Mouse (Mus musculus): ENCODE results near the gene Dedd. TPM values are rescaled to one million over a fixed set of nuclear protein-coding genes. Genes with fewer than 3 reads are reported as not detected.

Dedd gene
- polyA plus RNA-seq, 1 experiment from 2014 or later = 52.7 TPM

DNA sequence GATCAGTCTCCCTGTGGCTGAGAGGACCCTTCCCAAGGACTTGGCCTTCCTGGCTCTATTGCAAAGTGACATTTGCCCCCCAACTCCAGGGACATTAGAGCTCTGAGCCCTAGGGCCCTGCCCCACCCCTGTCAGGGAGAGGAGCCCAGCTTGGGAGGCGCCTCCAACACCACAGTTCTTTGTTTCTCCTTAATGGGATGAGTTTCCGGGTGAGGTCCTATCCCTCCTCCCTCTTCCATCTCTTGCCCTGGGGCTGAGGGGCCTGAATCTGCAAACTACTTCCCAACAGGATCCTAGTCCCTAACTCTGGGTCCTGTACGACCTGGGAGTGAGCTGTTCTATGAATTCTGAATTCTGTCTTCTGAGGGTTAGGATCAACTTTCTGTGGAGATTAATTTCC, 43.9 kb downstream of the Dedd start:
- Histone ChIP-seq H3K4me3 (no peak overlapping the region), H3K9me3 (no peaks in the 10 kb centered on the region), H3K27me3 (peaks cover 3% of the 10 kb centered on the region; the same call in 1 of the 2 replicates), H3K9ac (no peak overlapping the region), H3K4me1 (replicated peaks) (no peaks in the 10 kb centered on the region), H3K27ac (replicated peaks) (no peak overlapping the region), H3K36me3 (no peaks in the 10 kb centered on the region), H3K4me2 (no peak overlapping the region)
- 49% methylated on average over 3 of the region's 3 CpGs for WGBS
- no peak for ATAC-seq (ENCODE audit: low read depth)

- peaks cover 3% of the 10 kb centered on the region; the same call in 1 of the 2 replicates for H3K27me3 ChIP-seq
- no peak overlapping the region for H3K9ac ChIP-seq
- no peaks in the 10 kb centered on the region for H3K9me3 ChIP-seq
- no peaks in the 10 kb centered on the region for H3K36me3 ChIP-seq
- no peak overlapping the region for H3K27ac ChIP-seq (replicated peaks)
- no peak overlapping the region for H3K4me2 ChIP-seq
- no peak for ATAC-seq (ENCODE audit: low read depth)
- no peaks in the 10 kb centered on the region for H3K4me1 ChIP-seq (replicated peaks)
- no peak overlapping the region for H3K4me3 ChIP-seq
- 5% methylated on average over 4 of the region's 4 CpGs for WGBS
Observed at GRCm38 (mm10) chr1:171373946-171374345, 45.0 kb downstream of the Dedd start.

DNA sequence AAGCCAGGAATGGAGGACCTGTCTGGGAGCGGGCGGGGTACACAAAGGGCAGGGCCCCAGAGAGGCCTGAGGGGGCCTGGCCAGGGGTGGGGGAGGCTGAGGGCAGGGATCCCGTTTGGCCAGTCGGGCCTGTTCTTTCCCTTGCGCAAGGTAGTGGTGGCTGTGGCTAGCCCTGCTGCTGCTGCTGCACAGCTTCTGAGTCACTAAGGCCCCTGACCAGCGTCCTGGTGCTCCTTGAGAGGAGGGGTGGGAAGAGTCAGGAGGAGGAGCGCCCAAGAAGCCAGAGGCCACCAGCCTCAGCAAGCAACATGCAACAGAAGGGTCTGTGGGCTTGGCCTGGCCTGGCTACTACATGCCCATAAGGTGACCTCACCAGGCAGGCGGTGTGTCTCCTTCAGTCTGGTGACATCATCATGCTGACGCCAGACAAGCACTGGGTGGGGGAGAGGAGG, 46.7 kb downstream of the Dedd start:
- 48% methylated on average over 9 of the region's 9 CpGs for WGBS
- peaks cover 9% of the 10 kb centered on the region for H3K4me1 ChIP-seq (replicated peaks)
- no peak overlapping the region for H3K4me2 ChIP-seq
- peaks cover 13% of the 10 kb centered on the region for H3K27me3 ChIP-seq
- no peaks in the 10 kb centered on the region for H3K9me3 ChIP-seq
- ATAC-seq (ENCODE audit: low read depth) = no peak
- no peak overlapping the region for H3K4me3 ChIP-seq
- H3K9ac ChIP-seq = no peak overlapping the region
- no peak overlapping the region for H3K27ac ChIP-seq (replicated peaks)
- H3K36me3 ChIP-seq = no peaks in the 10 kb centered on the region

DNA sequence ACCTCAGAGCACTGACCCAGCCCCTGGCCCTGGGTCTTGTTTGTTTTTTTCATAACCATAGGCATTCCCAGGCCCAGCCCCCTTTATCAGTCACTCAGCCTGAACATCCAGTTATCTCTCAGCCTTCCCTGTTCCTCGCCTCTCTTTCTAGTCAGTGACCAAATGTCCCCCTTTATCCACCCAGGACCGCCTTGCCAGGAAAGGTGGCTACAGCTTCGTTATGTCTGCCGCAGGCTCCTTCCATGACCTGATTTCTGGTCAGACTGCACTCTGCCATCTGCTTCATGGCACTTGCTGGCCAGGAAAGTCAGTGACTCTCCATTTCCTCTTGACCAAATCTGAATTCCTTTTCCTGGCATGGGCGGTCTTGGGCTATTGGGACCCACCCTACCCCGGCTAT, 49.4 kb downstream of the Dedd start:
- Histone ChIP-seq H3K4me3 (no peak overlapping the region), H3K4me2 (no peak overlapping the region), H3K9ac (no peak overlapping the region), H3K36me3 (no peaks in the 10 kb centered on the region), H3K9me3 (no peaks in the 10 kb centered on the region), H3K27me3 (peaks cover 27% of the 10 kb centered on the region), H3K4me1 (replicated peaks) (peaks cover 9% of the 10 kb centered on the region), H3K27ac (replicated peaks) (no peak overlapping the region)
- ATAC-seq (ENCODE audit: low read depth) = no peak
- WGBS = 87% methylated on average over 6 of the region's 6 CpGs

DNA sequence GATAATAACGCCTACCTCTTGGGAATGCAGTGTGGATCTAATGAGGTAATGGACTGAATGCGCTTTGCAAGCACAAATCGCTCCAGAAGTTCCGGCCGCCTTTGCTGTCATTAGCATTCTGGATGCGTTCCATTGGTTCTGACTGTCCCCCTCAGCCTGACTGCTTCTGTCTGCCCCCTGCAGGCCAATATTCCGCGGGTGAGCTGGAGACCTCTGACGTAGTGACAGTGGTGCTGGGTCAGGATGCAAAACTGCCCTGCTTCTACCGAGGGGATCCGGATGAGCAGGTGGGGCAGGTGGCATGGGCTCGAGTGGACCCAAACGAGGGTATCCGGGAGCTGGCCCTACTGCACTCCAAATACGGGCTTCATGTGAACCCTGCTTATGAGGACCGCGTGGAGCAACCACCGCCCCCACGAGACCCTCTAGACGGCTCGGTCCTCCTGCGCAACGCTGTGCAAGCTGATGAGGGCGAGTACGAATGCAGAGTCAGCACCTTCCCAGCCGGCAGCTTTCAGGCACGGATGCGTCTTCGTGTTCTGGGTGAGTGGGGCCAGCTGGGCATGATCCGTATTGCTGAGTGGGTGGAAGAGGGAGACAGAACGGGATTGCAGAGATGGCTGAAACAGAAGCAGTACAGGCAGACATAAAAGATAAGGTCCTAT, 51.1 kb downstream of the Dedd start:
- WGBS = 2% methylated on average over 31 of the region's 31 CpGs
- Histone ChIP-seq H3K4me2 (peak overlapping the region; percentile 52), H3K36me3 (no peaks in the 10 kb centered on the region), H3K4me1 (replicated peaks) (peaks cover 9% of the 10 kb centered on the region), H3K4me3 (peak overlapping the region; percentile 30), H3K9me3 (no peaks in the 10 kb centered on the region), H3K27ac (replicated peaks) (peak overlapping the region; percentile 59), H3K9ac (peak overlapping the region; percentile 54), H3K27me3 (peaks cover 30% of the 10 kb centered on the region)
- peak; percentile 82 for ATAC-seq (ENCODE audit: low read depth)

DNA sequence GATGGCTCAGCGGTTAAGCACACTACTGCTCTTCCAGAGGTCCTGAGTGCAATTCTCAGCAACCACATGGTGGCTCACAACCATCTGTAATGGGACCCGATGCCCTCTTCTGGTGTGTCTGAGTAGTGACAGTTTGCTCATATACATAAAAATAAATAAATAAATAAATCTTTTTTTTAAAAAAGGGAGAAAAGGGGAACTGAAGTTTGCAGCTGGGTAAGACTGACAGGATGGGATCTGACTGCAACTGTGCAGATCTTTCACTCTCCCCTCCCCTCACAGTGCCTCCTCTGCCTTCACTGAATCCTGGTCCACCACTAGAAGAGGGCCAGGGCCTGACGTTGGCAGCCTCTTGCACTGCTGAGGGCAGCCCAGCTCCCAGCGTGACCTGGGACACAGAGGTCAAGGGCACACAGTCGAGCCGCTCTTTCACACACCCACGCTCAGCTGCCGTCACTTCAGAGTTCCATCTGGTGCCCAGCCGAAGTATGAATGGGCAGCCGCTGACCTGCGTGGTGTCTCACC, 53.2 kb downstream of the Dedd start:
- Histone ChIP-seq H3K9ac (no peak overlapping the region), H3K27ac (replicated peaks) (no peak overlapping the region), H3K27me3 (peaks cover 30% of the 10 kb centered on the region), H3K4me1 (replicated peaks) (peaks cover 9% of the 10 kb centered on the region), H3K4me3 (no peak overlapping the region), H3K9me3 (no peaks in the 10 kb centered on the region), H3K36me3 (no peaks in the 10 kb centered on the region), H3K4me2 (no peak overlapping the region)
- 78% methylated on average over 11 of the region's 11 CpGs for WGBS
- no peak for ATAC-seq (ENCODE audit: low read depth)

GRCm38 (mm10) chr1:171384361-171384760, 55.4 kb downstream of the Dedd start:
- 74% methylated on average over 9 of the region's 9 CpGs for WGBS
- H3K27ac ChIP-seq (replicated peaks) = no peak overlapping the region
- no peak for ATAC-seq (ENCODE audit: low read depth)
- H3K4me2 ChIP-seq = no peak overlapping the region
- peaks cover 9% of the 10 kb centered on the region for H3K4me1 ChIP-seq (replicated peaks)
- peaks cover 28% of the 10 kb centered on the region for H3K27me3 ChIP-seq
- H3K9ac ChIP-seq = no peak overlapping the region
- no peak overlapping the region for H3K4me3 ChIP-seq
- no peaks in the 10 kb centered on the region for H3K9me3 ChIP-seq
- no peaks in the 10 kb centered on the region for H3K36me3 ChIP-seq

GRCm38 (mm10) chr1:171385171-171385570, 56.2 kb downstream of the Dedd start:
- 75% methylated on average over 9 of the region's 9 CpGs for WGBS

DNA sequence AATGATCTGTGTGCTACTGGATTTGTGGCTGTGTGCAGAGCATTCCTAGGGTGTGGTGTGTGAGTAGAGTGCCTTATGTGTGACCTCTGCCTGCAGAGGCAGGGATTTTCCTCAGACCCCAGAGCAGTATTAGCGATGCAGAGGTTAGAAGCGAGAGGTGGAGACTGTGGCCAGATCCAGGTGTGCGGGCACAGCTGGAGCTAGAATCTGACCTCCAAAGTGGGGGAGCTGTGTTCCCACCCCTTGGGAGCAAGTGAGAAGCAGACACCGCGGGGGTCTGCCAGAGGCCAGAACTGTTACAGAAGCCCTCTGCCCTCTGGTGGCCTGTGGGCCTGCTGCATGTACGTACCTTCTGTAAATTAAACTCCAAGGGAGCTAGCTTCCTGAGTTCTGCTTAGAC, 58.2 kb downstream of the Dedd start:
- Histone ChIP-seq H3K4me3 (no peak overlapping the region), H3K27ac (replicated peaks) (no peak overlapping the region), H3K4me2 (no peak overlapping the region), H3K9ac (no peak overlapping the region), H3K36me3 (no peaks in the 10 kb centered on the region), H3K4me1 (replicated peaks) (no peaks in the 10 kb centered on the region), H3K9me3 (no peaks in the 10 kb centered on the region), H3K27me3 (0 out of 2 replicates have a peak, but pooled peaks cover 9% of the 10 kb centered on the region)
- no peak for ATAC-seq (ENCODE audit: low read depth)
- WGBS = 33% methylated on average over 6 of the region's 6 CpGs

More at GRCm38 (mm10) chr1:171385171-171385570, 56.2 kb downstream of the Dedd start:
- Histone ChIP-seq H3K9ac (no peak overlapping the region), H3K27me3 (peaks cover 25% of the 10 kb centered on the region; the same call in 1 of the 2 replicates), H3K27ac (replicated peaks) (no peak overlapping the region), H3K4me3 (no peak overlapping the region), H3K9me3 (no peaks in the 10 kb centered on the region), H3K4me1 (replicated peaks) (peaks cover 5% of the 10 kb centered on the region), H3K36me3 (no peaks in the 10 kb centered on the region), H3K4me2 (no peak overlapping the region)
- no peak for ATAC-seq (ENCODE audit: low read depth)

- Histone ChIP-seq H3K9ac (no peak within 1 kb of the TSS), H3K4me2 (no peak within 1 kb of the TSS), H3K36me3 (no peaks in the 10 kb centered on the region), H3K4me1 (replicated peaks) (no peaks in the 10 kb centered on the region), H3K27me3 (0 out of 2 replicates have a peak, but pooled peaks cover under 1% of the 10 kb centered on the region), H3K27ac (replicated peaks) (no peak within 1 kb of the TSS), H3K4me3 (no peak within 1 kb of the TSS), H3K9me3 (no peaks in the 10 kb centered on the region)
- no peak for ATAC-seq (ENCODE audit: low read depth)
- 87% methylated on average over 15 of the region's 15 CpGs for WGBS
Observed at GRCm38 (mm10) chr1:171388376-171389102, 59.6 kb downstream of the Dedd start, which contains the start of gene Arhgap30. TSS of gene Arhgap30 (plus strand) at chr1:171388954.

DNA sequence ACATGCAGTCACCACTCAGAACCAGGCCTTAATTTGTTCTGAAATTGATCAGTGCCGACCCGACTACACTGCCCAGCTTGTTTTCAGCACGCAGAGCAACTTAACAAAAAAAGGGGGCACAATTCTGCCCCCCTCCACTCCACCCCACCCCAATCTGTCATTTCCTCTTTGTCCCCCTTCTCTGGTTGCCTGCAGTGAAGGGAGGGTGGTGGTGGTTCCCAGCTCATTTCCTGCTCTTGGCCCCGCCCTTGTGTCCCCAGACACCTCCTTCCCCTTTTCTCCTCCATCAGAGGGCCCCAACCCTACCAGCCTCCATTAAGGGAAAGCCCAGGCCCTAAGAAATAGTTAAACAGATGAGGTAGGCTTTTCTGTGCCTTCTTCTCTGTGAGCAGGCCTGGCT, 61.2 kb downstream of the Dedd start:
- 82% methylated on average over 4 of the region's 4 CpGs for WGBS
- Histone ChIP-seq H3K27me3 (no peaks in the 10 kb centered on the region), H3K9me3 (no peaks in the 10 kb centered on the region), H3K27ac (replicated peaks) (no peak overlapping the region), H3K4me3 (no peak overlapping the region), H3K9ac (no peak overlapping the region), H3K4me2 (no peak overlapping the region), H3K36me3 (no peaks in the 10 kb centered on the region), H3K4me1 (replicated peaks) (no peaks in the 10 kb centered on the region)
- ATAC-seq (ENCODE audit: low read depth) = no peak
